Mouse (Mus musculus): ENCODE results near the gene Ramp2.

Ramp2 gene

DNA sequence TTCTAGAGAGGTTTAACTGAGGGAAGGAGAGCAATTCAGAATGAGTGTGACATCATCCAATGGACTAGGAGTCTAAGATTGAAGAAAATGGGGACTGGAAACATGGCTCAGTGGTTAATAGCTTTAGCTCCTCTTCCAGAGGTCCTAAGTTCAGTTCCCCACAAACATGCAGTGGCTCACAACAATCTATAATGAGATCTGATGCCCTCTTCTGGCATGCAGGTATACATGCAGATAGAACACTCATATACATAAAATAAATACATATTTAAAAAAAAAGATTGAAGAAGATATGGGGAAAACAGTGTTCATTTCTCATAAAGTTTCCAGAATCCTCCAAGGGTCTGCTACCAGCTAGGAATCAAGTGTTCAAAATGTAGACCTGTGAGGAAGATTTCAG is 10.4 kb upstream of the Ramp2 start:
- DNase-seq (ENCODE audit: extremely low spot score), result no peak

DNA sequence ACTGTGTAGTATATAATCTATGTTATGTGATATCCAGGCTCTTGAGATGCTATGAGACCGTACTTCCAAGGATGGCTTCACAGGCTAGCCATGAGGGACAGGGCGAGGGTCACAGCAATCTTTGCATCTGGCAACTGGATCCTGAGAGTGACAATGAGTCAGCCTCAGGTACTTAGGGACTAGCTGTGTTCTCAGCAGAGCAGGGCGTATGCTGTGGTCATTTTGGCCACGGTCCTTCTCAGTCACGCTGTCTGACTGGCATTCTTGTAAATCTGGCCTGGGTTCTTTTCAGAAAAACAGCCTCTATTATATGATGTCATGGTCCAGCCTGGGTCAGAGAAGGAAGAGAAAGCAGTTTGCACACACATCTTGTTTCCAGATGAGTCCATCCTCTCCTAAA is 9.0 kb upstream of the Ramp2 start:
- no peak for DNase-seq (ENCODE audit: extremely low spot score)

DNA sequence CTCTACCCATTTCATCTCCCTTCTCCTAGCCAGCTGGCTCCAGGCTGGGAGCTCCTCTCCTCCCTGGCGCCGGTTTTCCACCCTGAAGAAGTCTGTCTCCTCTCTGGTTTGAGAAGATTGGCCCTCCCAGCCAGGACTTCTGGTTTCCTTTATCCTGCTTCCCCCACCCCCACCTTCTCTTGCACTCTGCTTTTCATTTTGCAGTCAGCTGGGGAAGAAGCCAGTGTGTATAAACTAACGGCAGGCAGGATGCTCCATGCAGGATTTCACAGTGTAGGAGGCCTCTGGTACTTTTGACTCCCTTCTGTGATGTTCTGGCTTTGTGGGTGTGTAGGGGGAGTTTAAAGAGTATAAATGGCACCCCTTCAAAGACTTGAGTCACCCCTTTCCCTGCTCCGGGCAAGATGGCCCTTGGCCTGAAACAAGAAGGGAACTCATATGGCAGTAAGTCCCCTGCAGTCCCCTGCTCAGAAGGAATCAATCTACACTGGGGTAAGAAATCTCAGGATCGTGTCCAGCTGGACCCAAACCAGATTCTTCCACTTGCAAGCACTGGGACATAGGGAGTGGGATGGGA is 7.7 kb upstream of the Ramp2 start:
- DNase-seq (ENCODE audit: extremely low spot score), result no peak

DNA sequence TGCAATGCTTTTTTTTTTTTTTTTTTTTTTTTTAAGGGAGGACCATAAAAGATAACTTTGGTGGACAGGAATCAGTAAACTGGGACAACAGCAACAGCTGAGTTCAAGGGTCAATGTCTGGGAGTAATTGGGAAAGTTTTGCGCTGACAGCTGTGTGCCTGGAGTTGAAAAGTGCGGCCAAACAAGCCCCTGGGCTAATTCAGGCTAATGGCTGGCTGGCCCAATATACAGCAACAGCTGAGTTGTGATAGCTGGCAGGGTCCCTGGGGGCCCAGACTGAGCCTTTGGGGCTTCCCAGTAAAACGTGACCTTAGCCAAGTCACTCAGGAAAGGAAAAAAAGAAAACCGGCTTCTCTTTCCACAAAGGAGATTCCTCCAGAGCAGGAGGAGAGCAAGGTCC is 757 bp upstream of the Ramp2 start:
- peak; percentile 57 for DNase-seq (ENCODE audit: extremely low spot score)

- no peak for DNase-seq (ENCODE audit: extremely low spot score)
Observed at GRCm38 (mm10) chr11:101246702-101247012, 829 bp downstream of the Ramp2 start.

- DNase-seq (ENCODE audit: extremely low spot score), result no peak
Observed at GRCm38 (mm10) chr11:101247521-101248030, 1.7 kb downstream of the Ramp2 start.

GRCm38 (mm10) chr11:101248258-101248994 is 2.6 kb downstream of the Ramp2 start:
- peak; percentile 62 for DNase-seq (ENCODE audit: extremely low spot score)

DNA sequence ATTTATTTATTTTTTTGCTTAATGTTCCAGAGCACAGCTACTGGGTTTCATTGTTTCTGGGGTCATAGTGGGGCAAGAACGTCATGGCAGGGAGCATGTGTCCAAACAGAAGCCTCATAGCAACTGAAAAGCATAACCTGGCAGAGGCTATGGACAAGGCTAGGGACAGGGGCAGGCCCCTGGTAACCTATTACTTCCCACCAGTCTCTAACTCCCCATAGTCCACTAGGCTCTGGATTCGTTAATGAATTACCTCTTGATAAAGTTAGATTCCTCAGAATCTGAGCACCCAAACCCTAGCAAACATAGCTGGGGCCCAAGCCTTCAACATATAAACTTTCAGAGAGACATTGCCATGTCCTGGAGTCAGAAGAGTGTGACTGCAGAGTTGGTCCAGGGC is 5.2 kb downstream of the Ramp2 start:
- no peak for DNase-seq (ENCODE audit: extremely low spot score)

DNA sequence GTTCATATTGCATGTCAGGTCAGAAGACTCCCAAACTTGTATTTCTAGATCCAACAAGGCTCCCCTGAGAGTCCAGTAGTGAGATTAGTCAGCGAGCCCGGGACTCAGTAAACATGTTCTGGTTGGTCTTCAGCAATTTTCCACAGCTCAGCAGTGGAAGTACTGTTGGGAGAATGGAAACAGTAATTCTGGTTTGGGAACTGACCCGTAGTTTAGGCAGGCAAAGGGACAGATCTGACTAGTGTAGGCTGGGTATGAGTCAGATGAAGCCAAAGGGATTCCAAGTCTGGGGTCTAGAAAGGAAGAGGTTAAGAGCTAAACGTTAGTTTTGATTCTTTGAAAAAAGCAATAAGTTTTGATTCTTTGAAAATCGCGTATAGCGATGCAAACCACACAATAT is 7.1 kb downstream of the Ramp2 start:
- DNase-seq (ENCODE audit: extremely low spot score), result no peak

DNA sequence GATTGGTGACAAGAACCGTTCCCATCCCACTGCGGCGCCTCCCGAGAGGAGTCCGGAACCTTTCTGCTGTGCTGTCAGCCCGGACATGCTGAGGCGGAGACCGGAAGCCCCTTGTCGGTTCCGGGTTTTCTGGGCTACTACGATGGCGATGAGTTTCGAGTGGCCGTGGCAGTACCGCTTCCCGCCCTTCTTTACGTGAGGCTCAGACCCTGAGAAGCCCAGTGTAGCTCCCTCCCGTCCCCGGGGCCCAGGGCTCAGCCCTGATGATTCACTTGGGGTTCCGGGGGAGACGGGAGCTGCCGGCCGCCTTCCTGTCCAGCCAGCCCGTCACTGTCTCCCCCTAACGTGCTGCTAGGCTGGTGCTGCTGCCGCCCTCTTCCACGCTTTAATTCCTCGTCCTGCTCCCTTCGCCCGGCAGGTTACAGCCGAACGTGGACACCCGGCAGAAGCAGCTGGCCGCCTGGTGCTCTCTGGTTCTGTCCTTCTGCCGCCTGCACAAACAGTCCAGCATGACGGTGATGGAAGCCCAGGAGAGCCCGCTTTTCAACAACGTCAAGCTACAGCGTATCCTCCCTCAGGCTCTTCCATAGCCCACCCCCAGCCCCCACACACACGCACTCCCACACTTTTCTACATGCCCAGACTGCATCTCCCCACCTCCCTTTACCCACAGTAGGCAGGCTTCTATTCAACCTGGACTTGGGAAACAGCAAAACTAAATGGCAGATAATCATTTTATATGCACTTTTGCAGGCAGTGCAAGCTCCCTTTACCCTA is 8.0 kb downstream of the Ramp2 start, which contains the start of gene Vps25:
Gene Vps25 (plus strand): TSS at position 95 of the 777 bp plus-strand sequence.
- DNase-seq (ENCODE audit: extremely low spot score), result peak; percentile 88

- DNase-seq (ENCODE audit: extremely low spot score), result no peak
Observed at GRCm38 (mm10) chr11:101255826-101256775, 10.3 kb downstream of the Ramp2 start.

GRCm38 (mm10) chr11:101259261-101259712 is 13.5 kb downstream of the Ramp2 start:
- no peak for DNase-seq (ENCODE audit: extremely low spot score)

GRCm38 (mm10) chr11:101259948-101260825 is 14.4 kb downstream of the Ramp2 start, which contains the start of gene Wnk4:
Gene Wnk4 (plus strand): TSS chr11:101260567.
- DNase-seq (ENCODE audit: extremely low spot score), result peak; percentile 83

DNA sequence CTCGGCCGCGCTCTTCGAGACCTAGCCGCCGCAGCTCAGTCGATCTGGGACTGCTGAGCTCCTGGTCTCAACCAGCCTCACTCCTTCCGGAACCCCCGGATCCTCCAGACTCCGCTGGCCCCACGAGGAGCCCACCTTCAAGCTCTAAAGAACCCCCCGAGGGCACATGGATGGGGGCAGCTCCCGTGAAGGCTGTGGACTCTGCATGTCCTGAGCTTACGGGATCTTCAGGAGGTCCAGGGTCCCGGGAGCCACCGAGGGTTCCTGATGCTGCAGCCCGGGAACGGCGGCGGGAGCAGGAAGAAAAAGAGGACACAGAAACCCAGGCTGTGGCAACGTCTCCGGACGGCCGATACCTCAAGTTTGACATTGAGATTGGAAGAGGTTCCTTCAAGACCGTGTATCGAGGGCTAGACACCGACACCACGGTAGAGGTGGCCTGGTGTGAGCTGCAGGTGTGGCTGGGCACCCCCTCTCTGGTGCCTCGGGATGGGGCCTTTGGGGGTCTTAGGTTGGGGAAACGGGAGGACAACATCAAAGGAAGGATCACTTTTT is 15.1 kb downstream of the Ramp2 start:
- DNase-seq (ENCODE audit: extremely low spot score), result no peak

DNA sequence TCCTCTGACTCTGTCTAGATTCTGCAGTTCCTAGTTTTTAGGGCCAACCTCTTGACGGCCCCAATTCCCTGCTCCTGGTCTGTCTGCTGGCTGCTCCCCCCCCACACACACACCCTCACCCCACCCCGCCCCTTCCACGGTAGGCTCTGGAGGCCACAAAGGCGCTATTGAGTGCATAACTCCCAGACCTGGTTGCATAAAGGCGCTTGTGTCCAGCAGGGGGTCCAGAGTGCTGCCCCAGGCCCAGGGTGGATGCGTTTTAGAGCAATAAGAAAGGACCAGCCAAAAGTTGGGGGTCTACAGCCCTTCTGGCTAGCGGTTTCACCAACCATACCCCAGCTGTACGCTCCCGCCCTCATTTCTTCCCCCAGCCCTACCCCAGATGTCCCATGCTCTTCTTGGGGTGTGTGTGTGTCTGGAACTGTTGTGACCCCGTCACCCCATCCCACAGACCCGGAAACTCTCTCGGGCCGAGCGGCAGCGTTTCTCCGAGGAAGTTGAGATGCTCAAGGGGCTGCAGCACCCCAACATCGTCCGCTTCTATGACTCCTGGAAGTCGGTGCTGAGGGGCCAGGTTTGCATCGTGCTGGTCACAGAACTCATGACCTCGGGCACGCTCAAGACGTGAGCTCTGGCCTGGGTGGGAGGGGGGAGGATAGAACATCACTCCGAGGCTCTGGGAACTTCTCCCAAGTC is 16.6 kb downstream of the Ramp2 start:
- DNase-seq (ENCODE audit: extremely low spot score), result peak; percentile 48

DNA sequence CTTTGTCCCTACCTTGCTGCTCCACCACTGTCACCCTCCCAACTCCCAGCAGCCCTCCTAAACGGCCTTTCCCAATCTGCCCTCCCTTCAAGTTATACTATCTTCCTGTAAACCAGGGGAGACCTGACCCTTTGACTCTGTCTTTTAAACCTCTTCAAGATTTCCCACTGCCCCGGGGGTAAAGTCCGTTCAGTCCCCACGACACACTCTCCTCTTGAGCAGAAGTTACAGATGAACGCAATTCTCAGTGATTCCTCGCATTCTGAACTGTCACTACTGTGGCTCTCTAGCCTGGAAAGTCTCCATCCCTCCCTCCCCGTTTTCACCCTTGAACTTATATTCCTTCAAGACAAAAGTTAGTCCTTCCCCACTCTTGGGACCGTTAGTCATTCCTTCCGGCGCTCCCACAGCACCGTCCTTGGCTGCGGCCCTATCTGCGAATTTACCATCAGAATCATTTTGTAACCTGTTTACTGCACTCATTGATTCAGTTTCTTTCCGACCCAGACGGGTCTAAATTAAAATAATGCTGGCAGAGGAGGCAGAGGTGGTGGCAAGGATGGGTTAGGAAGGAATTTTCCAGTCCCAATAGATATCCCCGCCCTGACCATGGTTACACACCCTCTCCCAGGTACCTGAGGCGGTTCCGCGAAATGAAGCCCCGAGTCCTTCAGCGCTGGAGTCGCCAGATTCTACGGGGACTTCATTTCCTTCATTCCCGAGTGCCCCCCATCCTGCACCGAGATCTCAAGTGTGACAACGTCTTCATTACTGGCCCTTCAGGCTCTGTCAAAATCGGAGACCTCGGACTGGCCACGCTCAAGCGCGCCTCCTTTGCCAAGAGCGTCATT is 17.5 kb downstream of the Ramp2 start:
- DNase-seq (ENCODE audit: extremely low spot score), result no peak

GRCm38 (mm10) chr11:101263989-101264280 is 18.1 kb downstream of the Ramp2 start:
- no peak for DNase-seq (ENCODE audit: extremely low spot score)

GRCm38 (mm10) chr11:101264954-101265471 is 19.2 kb downstream of the Ramp2 start:
- peak; percentile 46 for DNase-seq (ENCODE audit: extremely low spot score)

Data from embryo, embryonic 9.5 days (tissue).